Mouse (Mus musculus) adrenal gland, adult 2 months (tissue): ENCODE measurements at regions not wholly inside any gene's neighbourhood (a gene's known extent, or its start where the extent isn't known, plus 50 kb on each side); places are given as distances from the start of the nearest gene placed in this dataset.
A peak's percentile ranks its signal among the peaks of the same experiment; 100 is the strongest.
"Not testable (repeated sequence)": the region's sequence is repeated elsewhere in the genome, so short reads cannot be mapped to it uniquely, and the experiment has no call there.

Source experiments
- DNase-seq: peaks from one replicate; pipeline ENCODE4 v3.0.0; 2021

- DNase-seq, result no peak
Observed at GRCm38 (mm10) chr11:114483823-114484667, 184.3 kb upstream of the Rpl38 start.

- DNase-seq, result not testable (repeated sequence)
Observed at GRCm38 (mm10) chr11:114483350-114483749, 185.0 kb upstream of the Rpl38 start.

- DNase-seq, result no peak
Observed at GRCm38 (mm10) chr11:114482070-114482469, 186.3 kb upstream of the Rpl38 start.

- DNase-seq, result no peak
Observed at GRCm38 (mm10) chr11:114481037-114481436, 187.3 kb upstream of the Rpl38 start.

GRCm38 (mm10) chr11:114480119-114480540 lies 188.2 kb upstream of the Rpl38 start:
- DNase-seq, result no peak

GRCm38 (mm10) chr11:114478736-114479135 lies 189.6 kb upstream of the Rpl38 start:
- no peak for DNase-seq

- DNase-seq, result peak; percentile 18
Observed at GRCm38 (mm10) chr11:114477365-114477764, 191.0 kb upstream of the Rpl38 start.

- DNase-seq, result peak; percentile 25
Observed at GRCm38 (mm10) chr11:114472501-114473260, 195.6 kb upstream of the Rpl38 start.

- peak; percentile 70 for DNase-seq
Observed at GRCm38 (mm10) chr11:114468394-114468793, 199.9 kb upstream of the Rpl38 start.

- peak; percentile 32 for DNase-seq
Observed at GRCm38 (mm10) chr11:114467803-114468202, 200.5 kb upstream of the Rpl38 start.

- no peak for DNase-seq
Observed at GRCm38 (mm10) chr11:114465486-114465885, 202.8 kb upstream of the Rpl38 start.

GRCm38 (mm10) chr11:114462755-114463374 lies 205.5 kb upstream of the Rpl38 start:
- DNase-seq, result peak; percentile 31

- DNase-seq, result peak; percentile 19
Observed at GRCm38 (mm10) chr11:114454876-114455330, 213.4 kb upstream of the Rpl38 start.

- DNase-seq, result peak; percentile 61
Observed at GRCm38 (mm10) chr11:114448776-114449401, 219.4 kb upstream of the Rpl38 start.

- DNase-seq, result no peak
Observed at GRCm38 (mm10) chr11:114447461-114447847, 220.9 kb upstream of the Rpl38 start.

GRCm38 (mm10) chr11:114446617-114447460 lies 221.5 kb upstream of the Rpl38 start:
- DNase-seq, result peak; percentile 43

- peak; percentile 10 for DNase-seq
Observed at GRCm38 (mm10) chr11:114446075-114446616, 222.2 kb upstream of the Rpl38 start.

- no peak for DNase-seq
Observed at GRCm38 (mm10) chr11:114444211-114444610, 224.1 kb upstream of the Rpl38 start.

- DNase-seq, result peak; percentile 44
Observed at GRCm38 (mm10) chr11:114443444-114443843, 224.9 kb upstream of the Rpl38 start.

- no peak for DNase-seq
Observed at GRCm38 (mm10) chr11:114439314-114439713, 229.0 kb upstream of the Rpl38 start.

- no peak for DNase-seq
Observed at GRCm38 (mm10) chr11:114435788-114436187, 232.5 kb upstream of the Rpl38 start.
